Mouse (Mus musculus) CH12F3 (cell line): ENCODE measurements around the gene Gsto2.

Source experiments
- in situ Hi-C: fragments of 300-500 bp; cut with MboI; formaldehyde crosslinking; loops from 2 replicates; pipeline ENCODE4 v1.14.3; 2020; ENCODE audit warnings: low sequenced_read_pairs

Gene Gsto2

GRCm38 (mm10) chr19:47918455-47919101 lies 53.2 kb downstream of the Gsto2 start:
- in situ Hi-C loops: no loop called here

GRCm38 (mm10) chr19:47919126-47919965 lies 54.0 kb downstream of the Gsto2 start, which contains the start of the genes Cfap43 and Itprip:
Gene Cfap43, minus strand, starts transcription at chr19:47919287.
Gene Itprip, minus strand, starts transcription at chr19:47919299.
- in situ Hi-C loops: no loop called here

GRCm38 (mm10) chr19:47919966-47920375 lies 54.6 kb downstream of the Gsto2 start:
- in situ Hi-C loops: no loop called here

GRCm38 (mm10) chr19:47925819-47926218 lies 60.5 kb downstream of the Gsto2 start:
- in situ Hi-C loops: no loop called here

GRCm38 (mm10) chr19:47927032-47927431 lies 61.7 kb downstream of the Gsto2 start:
- in situ Hi-C loops: no loop called here

GRCm38 (mm10) chr19:47929043-47929442 lies 63.7 kb downstream of the Gsto2 start:
- in situ Hi-C loops: no loop called here

- in situ Hi-C loops: loop anchor here (5.0 kb wide), 1 partner anchor 50 kb away; no protein-coding TSS in a partner anchor
These were observed 66.8 kb downstream of the Gsto2 start for GRCm38 (mm10) chr19:47931982-47932638.

- in situ Hi-C loops: loop anchor here (5.0 kb wide), 1 partner anchor 52 kb away; no protein-coding TSS in a partner anchor
These were observed 68.8 kb downstream of the Gsto2 start for GRCm38 (mm10) chr19:47934146-47934545.

- in situ Hi-C loops: loop anchor here (5.0 kb wide), 1 partner anchor 52 kb away; no protein-coding TSS in a partner anchor
These were observed 69.4 kb downstream of the Gsto2 start for GRCm38 (mm10) chr19:47934636-47935238.

GRCm38 (mm10) chr19:47935530-47935929 lies 70.2 kb downstream of the Gsto2 start:
- in situ Hi-C loops: no loop called here
